Mouse (Mus musculus): Measurements from ENCODE around the gene Pfn1. TPM values are rescaled to one million over a fixed set of nuclear protein-coding genes. Genes with fewer than 3 reads are reported as not detected.

The Pfn1 gene
- 33.1 TPM for polyA plus RNA-seq (2014; fragmentation: Illumina TruSeq; extraction: RNeasy Lipid Tissue Mini Kit (QIAGEN cat#74804); ENCODE audit: low read depth, low replicate concordance)

DNA sequence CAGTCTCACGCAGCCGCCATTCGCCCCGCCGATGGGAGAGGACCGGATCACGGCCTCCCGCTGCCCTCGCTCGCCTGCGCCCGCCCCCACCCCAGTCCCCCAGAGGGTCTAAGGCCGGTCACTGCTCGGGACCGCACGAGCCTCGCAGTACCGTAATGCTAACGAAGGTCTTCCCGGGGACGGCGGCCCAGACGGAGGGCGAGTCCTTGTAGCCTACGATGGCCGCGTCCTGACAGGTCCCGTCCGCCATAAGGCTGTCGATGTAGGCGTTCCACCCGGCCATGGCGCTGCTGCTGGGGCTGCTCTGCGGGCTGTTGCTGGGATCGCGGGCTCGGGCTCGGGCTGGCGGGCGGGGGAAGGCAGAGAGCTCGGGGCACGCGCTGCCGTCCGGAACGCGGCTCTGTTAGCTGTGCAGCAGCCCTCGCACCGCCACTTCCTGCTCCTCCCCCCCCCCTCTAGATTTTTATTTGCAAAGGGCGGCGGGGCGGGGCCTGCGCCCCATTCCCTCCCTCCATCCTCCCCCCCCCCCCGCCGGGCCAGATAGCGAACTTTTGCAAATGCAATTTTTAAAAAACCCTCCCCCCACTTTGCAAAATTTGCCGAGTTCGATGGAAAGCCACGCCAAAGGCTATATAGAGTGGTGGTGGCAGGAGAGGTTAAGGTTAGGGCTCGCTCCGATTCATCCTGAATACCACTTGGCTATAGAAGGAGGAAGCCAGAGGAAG lies at the start of gene Pfn1:
Pfn1 (minus strand) TSS at position 447 of the 725 bp plus-strand sequence.

DNA sequence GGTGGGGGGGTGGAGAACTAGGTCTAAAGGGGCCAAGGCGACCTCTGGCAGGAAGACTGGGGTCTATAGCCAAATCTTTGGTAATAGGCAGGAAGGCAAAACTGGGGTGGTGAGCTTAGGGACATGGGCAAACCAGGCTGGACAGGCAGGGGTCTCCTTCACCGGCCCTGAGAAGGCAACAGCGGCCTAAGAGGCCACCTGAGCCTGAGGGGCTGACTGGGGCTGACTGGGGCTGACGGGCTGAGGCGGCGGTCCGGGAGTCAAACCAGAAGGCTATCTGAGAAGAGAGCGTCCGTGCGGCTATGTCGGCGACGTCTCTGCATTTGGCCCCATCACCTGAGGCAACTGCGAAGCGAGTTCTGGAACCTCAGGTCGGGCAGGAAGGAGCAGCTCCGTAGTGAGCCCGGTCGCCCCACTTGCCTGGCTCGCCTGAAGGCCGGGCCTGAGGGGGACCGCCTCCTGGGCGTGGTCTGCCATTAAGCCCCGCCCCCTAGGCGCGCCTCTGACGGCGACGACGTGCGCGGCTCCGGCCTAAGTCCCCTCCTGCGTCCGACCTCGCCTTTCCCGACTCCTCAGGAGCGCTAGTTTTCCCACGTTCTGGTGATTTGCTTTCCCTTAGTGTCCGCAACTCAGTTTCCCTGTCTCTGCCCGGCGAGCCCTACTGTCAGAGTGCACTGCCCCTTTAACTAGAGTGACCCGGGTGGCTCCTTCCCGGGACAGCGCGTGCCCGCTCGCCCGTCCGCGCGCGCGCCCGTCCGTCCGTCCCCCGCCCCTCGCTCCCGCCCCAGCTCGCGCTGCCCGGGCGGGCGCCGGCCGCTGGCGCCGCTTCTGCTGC lies 45.5 kb upstream of the Pfn1 start, which contains the start of the genes Inca1 and Kif1c:
Inca1 (minus strand) TSS at position 434 of the 835 bp plus-strand sequence.
Kif1c (plus strand) TSS at position 827 of the 835 bp plus-strand sequence.

GRCm38 (mm10) chr11:70687601-70688199 lies 33.3 kb upstream of the Pfn1 start, which contains the start of gene Camta2:
Gene Camta2, minus strand, starts transcription at chr11:70688105.

GRCm38 (mm10) chr11:70668771-70669505 lies 14.5 kb upstream of the Pfn1 start, which contains the start of gene Spag7:
Gene Spag7, minus strand, starts transcription at chr11:70669416.

DNA sequence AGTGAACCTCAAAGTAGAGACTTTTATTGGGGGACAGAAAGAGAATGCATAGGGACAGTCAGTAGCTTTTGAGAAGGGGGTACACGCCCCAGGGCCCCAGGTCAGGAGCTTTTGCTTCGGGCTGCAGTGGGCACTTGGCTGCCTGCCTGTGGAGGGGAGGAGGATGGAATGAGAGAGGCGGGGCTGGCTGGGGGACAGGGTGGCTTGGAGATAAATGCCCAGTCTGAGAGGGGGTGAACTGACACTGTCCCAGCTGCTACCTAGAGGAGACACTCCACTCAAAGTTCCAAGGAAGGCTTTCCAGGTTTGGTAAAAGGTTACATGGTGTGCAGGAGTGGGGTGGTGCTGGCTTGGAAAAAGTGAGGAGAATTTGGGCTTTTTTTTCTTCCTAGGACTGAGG lies 2.5 kb upstream of the Pfn1 start, which contains the start of gene Eno3:
Eno3 (plus strand) TSS at position 239 of the 400 bp plus-strand sequence.

DNA sequence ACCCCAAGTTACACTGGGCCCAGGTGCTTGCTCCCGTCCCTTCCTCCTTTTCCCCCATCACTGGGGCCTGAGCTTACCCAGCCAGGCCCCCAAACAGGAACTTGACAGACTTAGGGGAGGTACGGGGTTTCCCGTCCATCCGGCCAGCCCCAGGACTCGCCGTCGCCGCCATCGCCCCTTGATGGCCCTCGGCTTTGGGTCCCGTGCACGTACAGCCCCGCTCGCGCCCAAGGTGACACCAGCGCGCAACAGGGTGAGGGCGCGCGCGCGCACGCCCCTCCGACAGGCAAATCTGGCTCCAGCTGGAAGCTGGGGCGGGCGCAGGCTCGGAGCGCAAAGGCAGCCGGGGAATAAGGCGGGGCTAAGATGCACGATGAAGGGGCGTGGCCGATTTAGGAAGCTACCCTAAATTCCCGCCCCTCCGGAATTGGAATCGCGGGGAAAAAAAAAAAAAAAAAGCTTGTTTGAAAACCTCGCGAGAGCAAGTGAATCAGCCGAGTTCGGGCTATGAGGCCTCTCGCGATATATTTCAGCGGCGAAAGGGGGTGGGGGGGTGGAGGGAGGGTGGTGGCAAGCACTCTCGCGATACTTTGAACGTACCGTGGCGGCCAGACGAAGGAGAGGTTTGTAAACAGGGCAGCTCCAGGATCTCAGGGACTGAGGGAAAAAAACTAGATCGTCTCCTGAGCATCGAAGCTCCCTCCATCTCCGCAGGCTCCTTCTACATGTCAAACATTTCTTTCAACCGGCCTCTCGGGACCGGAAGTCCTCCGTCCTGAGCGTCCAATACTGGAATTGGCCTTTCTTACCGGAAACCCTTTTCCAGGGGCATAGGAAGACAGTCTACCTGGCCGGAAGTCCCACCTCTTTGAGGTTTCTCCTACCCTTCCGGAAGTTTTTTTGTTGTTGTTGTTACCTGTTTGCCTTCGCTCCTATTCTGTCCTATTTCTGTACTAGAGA lies 7.5 kb downstream of the Pfn1 start, which contains the start of the genes Rnf167 and Slc25a11:
Rnf167 (plus strand) TSS at position 545 of the 960 bp plus-strand sequence.
Slc25a11 (minus strand) TSS at position 789 of the 960 bp plus-strand sequence.

GRCm38 (mm10) chr11:70638714-70639278 lies 15.6 kb downstream of the Pfn1 start, which contains the start of gene Gp1ba:
Gene Gp1ba, plus strand, starts transcription at chr11:70639122.

GRCm38 (mm10) chr11:70619101-70619500 lies 35.3 kb downstream of the Pfn1 start, which contains the start of gene Chrne:
Gene Chrne, minus strand, starts transcription at chr11:70619216.

GRCm38 (mm10) chr11:70615516-70616093 lies 38.8 kb downstream of the Pfn1 start, which contains the start of gene 4930544D05Rik:
Gene 4930544D05Rik, plus strand, starts transcription at chr11:70615848.

Other genes starting within 250 kb of the Pfn1 start
- 11.9 TPM for gene Pelp1, start 244.6 kb downstream of the Pfn1 start, polyA plus RNA-seq (2014; fragmentation: Illumina TruSeq; extraction: RNeasy Lipid Tissue Mini Kit (QIAGEN cat#74804); ENCODE audit: low read depth, low replicate concordance)
- 0.35 TPM for gene Arrb2, start 222.0 kb downstream of the Pfn1 start, polyA plus RNA-seq (2014; fragmentation: Illumina TruSeq; extraction: RNeasy Lipid Tissue Mini Kit (QIAGEN cat#74804); ENCODE audit: low read depth, low replicate concordance)
- 4.8 TPM for gene Med11, start 202.7 kb downstream of the Pfn1 start, polyA plus RNA-seq (2014; fragmentation: Illumina TruSeq; extraction: RNeasy Lipid Tissue Mini Kit (QIAGEN cat#74804); ENCODE audit: low read depth, low replicate concordance)
- gene Zmynd15, start 195.2 kb downstream of the Pfn1 start, polyA plus RNA-seq (2014; fragmentation: Illumina TruSeq; extraction: RNeasy Lipid Tissue Mini Kit (QIAGEN cat#74804); ENCODE audit: low read depth, low replicate concordance): 18.1 TPM
- 2.3 TPM for gene Cxcl16, start 194.7 kb downstream of the Pfn1 start, polyA plus RNA-seq (2014; fragmentation: Illumina TruSeq; extraction: RNeasy Lipid Tissue Mini Kit (QIAGEN cat#74804); ENCODE audit: low read depth, low replicate concordance)
- 0.35 TPM for gene Tm4sf5, start 149.4 kb downstream of the Pfn1 start, polyA plus RNA-seq (2014; fragmentation: Illumina TruSeq; extraction: RNeasy Lipid Tissue Mini Kit (QIAGEN cat#74804); ENCODE audit: low read depth, low replicate concordance)
- gene Vmo1, start 140.0 kb downstream of the Pfn1 start, polyA plus RNA-seq (2014; fragmentation: Illumina TruSeq; extraction: RNeasy Lipid Tissue Mini Kit (QIAGEN cat#74804); ENCODE audit: low read depth, low replicate concordance): not detected
- gene Gltpd2, start 135.4 kb downstream of the Pfn1 start, polyA plus RNA-seq (2014; fragmentation: Illumina TruSeq; extraction: RNeasy Lipid Tissue Mini Kit (QIAGEN cat#74804); ENCODE audit: low read depth, low replicate concordance): not detected
- gene Psmb6, start 129.3 kb downstream of the Pfn1 start, polyA plus RNA-seq (2014; fragmentation: Illumina TruSeq; extraction: RNeasy Lipid Tissue Mini Kit (QIAGEN cat#74804); ENCODE audit: low read depth, low replicate concordance): 20.1 TPM
- not detected for gene Gm40193, start 121.7 kb downstream of the Pfn1 start, polyA plus RNA-seq (2014; fragmentation: Illumina TruSeq; extraction: RNeasy Lipid Tissue Mini Kit (QIAGEN cat#74804); ENCODE audit: low read depth, low replicate concordance)
- gene Pld2, start 114.6 kb downstream of the Pfn1 start, polyA plus RNA-seq (2014; fragmentation: Illumina TruSeq; extraction: RNeasy Lipid Tissue Mini Kit (QIAGEN cat#74804); ENCODE audit: low read depth, low replicate concordance): 0.11 TPM
- 1.7 TPM for gene Mink1, start 91.8 kb downstream of the Pfn1 start, polyA plus RNA-seq (2014; fragmentation: Illumina TruSeq; extraction: RNeasy Lipid Tissue Mini Kit (QIAGEN cat#74804); ENCODE audit: low read depth, low replicate concordance)
- gene 4930544D05Rik, start 38.8 kb downstream of the Pfn1 start, polyA plus RNA-seq (2014; fragmentation: Illumina TruSeq; extraction: RNeasy Lipid Tissue Mini Kit (QIAGEN cat#74804); ENCODE audit: low read depth, low replicate concordance): 5.3 TPM
- 5.3 TPM for gene Chrne, start 35.4 kb downstream of the Pfn1 start, polyA plus RNA-seq (2014; fragmentation: Illumina TruSeq; extraction: RNeasy Lipid Tissue Mini Kit (QIAGEN cat#74804); ENCODE audit: low read depth, low replicate concordance)
- gene Gp1ba, start 15.5 kb downstream of the Pfn1 start, polyA plus RNA-seq (2014; fragmentation: Illumina TruSeq; extraction: RNeasy Lipid Tissue Mini Kit (QIAGEN cat#74804); ENCODE audit: low read depth, low replicate concordance): not detected
- gene Rnf167, start 7.4 kb downstream of the Pfn1 start, polyA plus RNA-seq (2014; fragmentation: Illumina TruSeq; extraction: RNeasy Lipid Tissue Mini Kit (QIAGEN cat#74804); ENCODE audit: low read depth, low replicate concordance): 35.2 TPM
- 6.2 TPM for gene Slc25a11, start 7.2 kb downstream of the Pfn1 start, polyA plus RNA-seq (2014; fragmentation: Illumina TruSeq; extraction: RNeasy Lipid Tissue Mini Kit (QIAGEN cat#74804); ENCODE audit: low read depth, low replicate concordance)
- gene Eno3, start 2.6 kb upstream of the Pfn1 start, polyA plus RNA-seq (2014; fragmentation: Illumina TruSeq; extraction: RNeasy Lipid Tissue Mini Kit (QIAGEN cat#74804); ENCODE audit: low read depth, low replicate concordance): 12.7 TPM
- 22.5 TPM for gene Spag7, start 14.8 kb upstream of the Pfn1 start, polyA plus RNA-seq (2014; fragmentation: Illumina TruSeq; extraction: RNeasy Lipid Tissue Mini Kit (QIAGEN cat#74804); ENCODE audit: low read depth, low replicate concordance)
- 0.31 TPM for gene Camta2, start 33.5 kb upstream of the Pfn1 start, polyA plus RNA-seq (2014; fragmentation: Illumina TruSeq; extraction: RNeasy Lipid Tissue Mini Kit (QIAGEN cat#74804); ENCODE audit: low read depth, low replicate concordance)
- gene Inca1, start 45.5 kb upstream of the Pfn1 start, polyA plus RNA-seq (2014; fragmentation: Illumina TruSeq; extraction: RNeasy Lipid Tissue Mini Kit (QIAGEN cat#74804); ENCODE audit: low read depth, low replicate concordance): 10.2 TPM
- 1.5 TPM for gene Kif1c, start 45.9 kb upstream of the Pfn1 start, polyA plus RNA-seq (2014; fragmentation: Illumina TruSeq; extraction: RNeasy Lipid Tissue Mini Kit (QIAGEN cat#74804); ENCODE audit: low read depth, low replicate concordance)
- gene Zfp3, start 109.6 kb upstream of the Pfn1 start, polyA plus RNA-seq (2014; fragmentation: Illumina TruSeq; extraction: RNeasy Lipid Tissue Mini Kit (QIAGEN cat#74804); ENCODE audit: low read depth, low replicate concordance): 2.9 TPM
- gene Scimp, start 157.9 kb upstream of the Pfn1 start, polyA plus RNA-seq (2014; fragmentation: Illumina TruSeq; extraction: RNeasy Lipid Tissue Mini Kit (QIAGEN cat#74804); ENCODE audit: low read depth, low replicate concordance): not detected
- gene Rabep1, start 190.1 kb upstream of the Pfn1 start, polyA plus RNA-seq (2014; fragmentation: Illumina TruSeq; extraction: RNeasy Lipid Tissue Mini Kit (QIAGEN cat#74804); ENCODE audit: low read depth, low replicate concordance): 44.8 TPM